Mouse (Mus musculus): Measurements from ENCODE around the gene Slc6a11. TPM values are rescaled to one million over a fixed set of nuclear protein-coding genes. Genes with fewer than 3 reads are reported as not detected.

Slc6a11 gene
- polyA plus RNA-seq (2014; fragmentation: Nextera tagmentation; extraction: Ambion mirVana): 0.80 and 0.92 TPM in 2 replicates

DNA sequence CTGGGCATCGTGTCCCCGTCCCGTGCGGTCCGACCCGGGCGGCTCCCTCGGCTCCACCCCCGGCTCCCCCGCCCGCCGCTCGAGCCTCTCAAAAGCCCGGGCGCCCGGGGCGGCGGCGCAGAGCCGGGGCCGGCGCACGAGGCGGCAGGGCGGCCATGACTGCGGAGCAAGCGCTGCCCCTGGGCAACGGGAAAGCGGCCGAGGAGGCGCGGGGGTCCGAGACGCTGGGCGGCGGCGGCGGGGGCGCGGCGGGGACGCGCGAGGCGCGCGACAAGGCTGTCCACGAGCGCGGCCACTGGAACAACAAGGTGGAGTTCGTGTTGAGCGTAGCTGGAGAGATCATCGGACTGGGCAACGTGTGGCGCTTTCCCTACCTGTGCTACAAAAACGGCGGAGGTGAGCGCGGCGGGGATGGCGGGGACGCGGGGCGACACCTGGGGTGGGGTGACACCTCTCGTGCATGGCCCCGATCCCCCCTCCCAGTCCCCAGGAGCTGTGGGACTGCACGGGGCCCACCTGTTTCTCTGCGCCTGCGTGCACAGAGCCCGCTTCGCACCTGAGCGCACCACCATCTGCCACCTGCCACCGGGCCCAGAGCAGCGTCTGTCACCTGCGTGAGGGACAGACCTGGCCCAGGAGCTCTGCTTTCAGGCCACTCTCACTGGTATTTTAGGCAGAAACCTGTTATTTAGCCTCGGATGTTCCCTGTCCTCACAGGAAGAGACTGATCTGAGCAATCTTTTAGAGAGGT lies at the start of gene Slc6a11:
Gene Slc6a11, plus strand, starts transcription at position 120 of the 751 bp plus-strand sequence.
- peak within 1 kb of the TSS; percentile 52 for H3K4me3 ChIP-seq (ENCODE audit: low read depth, low read length)
- H3K27me3 ChIP-seq (ENCODE audit: control insufficient read depth, insufficient read depth, low read length): peaks cover 24% of the 10 kb centered on the region
- H3K27ac ChIP-seq (ENCODE audit: low read depth, low read length): no peak within 1 kb of the TSS
- peaks cover 4% of the 10 kb centered on the region; the same call in 1 of the 2 replicates for H3K4me1 ChIP-seq (replicated peaks; ENCODE audit: control insufficient read depth, insufficient read depth, low read length)
- peak; percentile 49 for ATAC-seq (replicated peaks; ENCODE audit: low FRiP score)
- H3K9ac ChIP-seq (ENCODE audit: low read length): peak within 1 kb of the TSS; percentile 63
- WGBS: 4% methylated on average over 68 of the region's 76 CpGs
- peak; percentile 75 for DNase-seq (ENCODE audit: low spot score)
- H3K9me3 ChIP-seq (ENCODE audit: control insufficient read depth, low read length): no peaks in the 10 kb centered on the region
- H3K4me2 ChIP-seq (ENCODE audit: low read depth, low read length, severe bottlenecking): peak within 1 kb of the TSS; percentile 96
- no peaks in the 10 kb centered on the region for H3K36me3 ChIP-seq (ENCODE audit: control insufficient read depth, insufficient read depth, low read length)

- Histone ChIP-seq H3K4me1 (replicated peaks; ENCODE audit: control insufficient read depth, insufficient read depth, low read length) (no peaks in the 10 kb centered on the region), H3K4me2 (ENCODE audit: low read depth, low read length, severe bottlenecking) (no peak overlapping the region), H3K9me3 (ENCODE audit: control insufficient read depth, low read length) (no peaks in the 10 kb centered on the region), H3K4me3 (ENCODE audit: low read depth, low read length) (no peak overlapping the region), H3K27me3 (ENCODE audit: control insufficient read depth, insufficient read depth, low read length) (no peaks in the 10 kb centered on the region), H3K27ac (ENCODE audit: low read depth, low read length) (no peak overlapping the region), H3K9ac (ENCODE audit: low read length) (no peak overlapping the region), H3K36me3 (ENCODE audit: control insufficient read depth, insufficient read depth, low read length) (no peaks in the 10 kb centered on the region)
- ATAC-seq (replicated peaks; ENCODE audit: low FRiP score) (no peak), DNase-seq (ENCODE audit: low spot score) (peak; percentile 75)
- 28% methylated on average over 7 of the region's 7 CpGs for WGBS
Observed at GRCm38 (mm10) chr6:114087106-114087505, 43.9 kb upstream of the Slc6a11 start.

- ATAC-seq (replicated peaks; ENCODE audit: low FRiP score) (0 out of 2 replicates have a peak, but pooled peaks have one; percentile 21), DNase-seq (ENCODE audit: low spot score) (peak; percentile 85)
- no peak overlapping the region for H3K27ac ChIP-seq (ENCODE audit: low read depth, low read length)
- H3K9ac ChIP-seq (ENCODE audit: low read length): no peak overlapping the region
- 15% methylated on average over 5 of the region's 5 CpGs for WGBS
- H3K4me2 ChIP-seq (ENCODE audit: low read depth, low read length, severe bottlenecking): no peak overlapping the region
- no peaks in the 10 kb centered on the region for H3K36me3 ChIP-seq (ENCODE audit: control insufficient read depth, insufficient read depth, low read length)
- no peak overlapping the region for H3K4me3 ChIP-seq (ENCODE audit: low read depth, low read length)
- 0 out of 2 replicates have a peak, but pooled peaks cover 2% of the 10 kb centered on the region for H3K4me1 ChIP-seq (replicated peaks; ENCODE audit: control insufficient read depth, insufficient read depth, low read length)
- no peaks in the 10 kb centered on the region for H3K27me3 ChIP-seq (ENCODE audit: control insufficient read depth, insufficient read depth, low read length)
- H3K9me3 ChIP-seq (ENCODE audit: control insufficient read depth, low read length): no peaks in the 10 kb centered on the region
Observed at GRCm38 (mm10) chr6:114089626-114090025, 41.4 kb upstream of the Slc6a11 start.

DNA sequence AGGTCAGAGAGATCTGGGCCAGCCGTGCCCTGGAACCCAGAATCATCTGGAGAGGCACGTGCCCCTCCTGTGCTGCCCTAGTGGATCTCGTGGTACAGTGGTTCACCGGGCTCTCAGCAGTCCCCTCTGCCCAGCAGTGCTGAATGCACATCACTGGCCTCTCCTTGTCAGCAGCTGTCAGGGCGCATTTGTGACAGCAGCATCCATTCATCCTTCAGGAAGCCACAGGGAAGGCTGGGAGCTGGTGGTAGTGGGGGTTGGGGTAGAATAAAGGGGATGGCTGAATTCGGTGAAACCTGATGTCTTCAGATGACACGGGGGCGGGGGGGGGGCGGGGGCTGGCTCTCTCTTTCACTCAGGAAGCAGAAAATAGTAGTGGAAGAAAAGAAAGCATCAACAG lies 38.8 kb upstream of the Slc6a11 start:
- Histone ChIP-seq H3K27me3 (ENCODE audit: control insufficient read depth, insufficient read depth, low read length) (no peaks in the 10 kb centered on the region), H3K9me3 (ENCODE audit: control insufficient read depth, low read length) (no peaks in the 10 kb centered on the region), H3K4me3 (ENCODE audit: low read depth, low read length) (no peak overlapping the region), H3K4me1 (replicated peaks; ENCODE audit: control insufficient read depth, insufficient read depth, low read length) (0 out of 2 replicates have a peak, but pooled peaks cover 2% of the 10 kb centered on the region), H3K36me3 (ENCODE audit: control insufficient read depth, insufficient read depth, low read length) (no peaks in the 10 kb centered on the region), H3K27ac (ENCODE audit: low read depth, low read length) (no peak overlapping the region), H3K4me2 (ENCODE audit: low read depth, low read length, severe bottlenecking) (no peak overlapping the region), H3K9ac (ENCODE audit: low read length) (no peak overlapping the region)
- DNase-seq (ENCODE audit: low spot score) (no peak), ATAC-seq (replicated peaks; ENCODE audit: low FRiP score) (no peak)
- WGBS: 35% methylated on average over 8 of the region's 9 CpGs

DNA sequence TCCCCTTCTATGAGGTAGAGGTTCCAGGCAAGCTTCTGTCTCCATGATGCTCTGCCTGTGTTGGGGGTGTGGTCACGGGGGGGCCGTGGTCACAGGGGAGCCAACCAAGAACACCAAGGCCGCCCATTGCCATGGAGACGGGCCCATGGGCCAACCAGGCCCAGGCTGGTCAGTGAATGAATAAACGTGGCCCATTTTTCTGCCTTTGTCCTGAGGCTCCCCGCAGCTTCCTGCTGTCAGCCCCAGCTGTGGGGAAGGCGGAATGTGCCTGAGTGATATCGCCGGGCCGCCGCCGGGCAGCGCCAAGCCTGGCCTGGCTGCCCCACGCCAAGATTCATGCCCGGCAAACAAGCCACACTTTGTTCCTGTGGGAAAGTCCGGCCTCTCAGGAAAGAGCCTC lies 36.8 kb upstream of the Slc6a11 start:
- H3K27me3 ChIP-seq (ENCODE audit: control insufficient read depth, insufficient read depth, low read length): no peaks in the 10 kb centered on the region
- WGBS: 64% methylated on average over 16 of the region's 16 CpGs
- ATAC-seq (replicated peaks; ENCODE audit: low FRiP score) (peak; percentile 53; the same call in 1 of the 2 replicates), DNase-seq (ENCODE audit: low spot score) (no peak)
- H3K4me2 ChIP-seq (ENCODE audit: low read depth, low read length, severe bottlenecking): no peak overlapping the region
- no peaks in the 10 kb centered on the region for H3K36me3 ChIP-seq (ENCODE audit: control insufficient read depth, insufficient read depth, low read length)
- H3K27ac ChIP-seq (ENCODE audit: low read depth, low read length): no peak overlapping the region
- no peaks in the 10 kb centered on the region for H3K9me3 ChIP-seq (ENCODE audit: control insufficient read depth, low read length)
- H3K9ac ChIP-seq (ENCODE audit: low read length): no peak overlapping the region
- no peak overlapping the region for H3K4me3 ChIP-seq (ENCODE audit: low read depth, low read length)
- H3K4me1 ChIP-seq (replicated peaks; ENCODE audit: control insufficient read depth, insufficient read depth, low read length): 0 out of 2 replicates have a peak, but pooled peaks cover 2% of the 10 kb centered on the region

- WGBS: 88% methylated on average over 6 of the region's 6 CpGs
- H3K9ac ChIP-seq (ENCODE audit: low read length): no peak overlapping the region
- no peak overlapping the region for H3K4me2 ChIP-seq (ENCODE audit: low read depth, low read length, severe bottlenecking)
- H3K4me3 ChIP-seq (ENCODE audit: low read depth, low read length): no peak overlapping the region
- H3K27me3 ChIP-seq (ENCODE audit: control insufficient read depth, insufficient read depth, low read length): no peaks in the 10 kb centered on the region
- H3K27ac ChIP-seq (ENCODE audit: low read depth, low read length): no peak overlapping the region
- H3K9me3 ChIP-seq (ENCODE audit: control insufficient read depth, low read length): no peaks in the 10 kb centered on the region
- H3K4me1 ChIP-seq (replicated peaks; ENCODE audit: control insufficient read depth, insufficient read depth, low read length): 0 out of 2 replicates have a peak, but pooled peaks cover 2% of the 10 kb centered on the region
- no peaks in the 10 kb centered on the region for H3K36me3 ChIP-seq (ENCODE audit: control insufficient read depth, insufficient read depth, low read length)
- DNase-seq (ENCODE audit: low spot score): no peak
- no peak for ATAC-seq (replicated peaks; ENCODE audit: low FRiP score)
Observed at GRCm38 (mm10) chr6:114096574-114096973, 34.5 kb upstream of the Slc6a11 start.

- 88% methylated on average over 8 of the region's 8 CpGs for WGBS
- no peak overlapping the region for H3K27ac ChIP-seq (ENCODE audit: low read depth, low read length)
- H3K4me2 ChIP-seq (ENCODE audit: low read depth, low read length, severe bottlenecking): no peak overlapping the region
- no peaks in the 10 kb centered on the region for H3K36me3 ChIP-seq (ENCODE audit: control insufficient read depth, insufficient read depth, low read length)
- no peak for DNase-seq (ENCODE audit: low spot score)
- H3K4me1 ChIP-seq (replicated peaks; ENCODE audit: control insufficient read depth, insufficient read depth, low read length): 0 out of 2 replicates have a peak, but pooled peaks cover 2% of the 10 kb centered on the region
- H3K9ac ChIP-seq (ENCODE audit: low read length): no peak overlapping the region
- no peaks in the 10 kb centered on the region for H3K9me3 ChIP-seq (ENCODE audit: control insufficient read depth, low read length)
- no peak for ATAC-seq (replicated peaks; ENCODE audit: low FRiP score)
- H3K4me3 ChIP-seq (ENCODE audit: low read depth, low read length): no peak overlapping the region
- H3K27me3 ChIP-seq (ENCODE audit: control insufficient read depth, insufficient read depth, low read length): no peaks in the 10 kb centered on the region
Observed at GRCm38 (mm10) chr6:114101923-114102322, 29.1 kb upstream of the Slc6a11 start.

DNA sequence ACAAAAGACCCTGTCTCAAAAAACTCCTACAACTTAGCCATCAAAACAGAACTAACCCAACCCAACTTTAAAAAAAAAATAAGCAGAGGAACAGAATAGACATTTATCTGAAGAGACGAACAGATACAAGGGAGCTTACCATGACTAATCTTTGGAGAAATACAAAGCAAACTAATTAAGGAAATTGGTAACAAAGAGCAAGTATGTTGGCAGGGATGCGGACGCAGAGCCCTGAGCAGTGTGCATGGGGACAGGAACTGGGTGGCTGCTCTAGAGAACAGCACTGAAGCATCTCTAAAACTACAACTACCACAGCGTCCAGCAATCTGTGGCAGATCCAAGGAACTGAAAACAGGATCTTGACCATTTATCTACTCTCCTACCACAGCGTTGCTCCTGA lies 11.5 kb upstream of the Slc6a11 start:
- DNase-seq (ENCODE audit: low spot score) (no peak), ATAC-seq (replicated peaks; ENCODE audit: low FRiP score) (no peak)
- no peaks in the 10 kb centered on the region for H3K27me3 ChIP-seq (ENCODE audit: control insufficient read depth, insufficient read depth, low read length)
- no peak overlapping the region for H3K4me3 ChIP-seq (ENCODE audit: low read depth, low read length)
- no peak overlapping the region for H3K9ac ChIP-seq (ENCODE audit: low read length)
- H3K9me3 ChIP-seq (ENCODE audit: control insufficient read depth, low read length): no peaks in the 10 kb centered on the region
- WGBS: 41% methylated on average over 5 of the region's 5 CpGs
- no peak overlapping the region for H3K27ac ChIP-seq (ENCODE audit: low read depth, low read length)
- H3K4me2 ChIP-seq (ENCODE audit: low read depth, low read length, severe bottlenecking): no peak overlapping the region
- 0 out of 2 replicates have a peak, but pooled peaks cover 2% of the 10 kb centered on the region for H3K4me1 ChIP-seq (replicated peaks; ENCODE audit: control insufficient read depth, insufficient read depth, low read length)
- H3K36me3 ChIP-seq (ENCODE audit: control insufficient read depth, insufficient read depth, low read length): no peaks in the 10 kb centered on the region
